Mouse (Mus musculus) thymus, postnatal 10 days (tissue): ENCODE measurements at regions not wholly inside any gene's neighbourhood (a gene's known extent, or its start where the extent isn't known, plus 50 kb on each side); places are given as distances from the start of the nearest gene placed in this dataset.
A peak's percentile ranks its signal among the peaks of the same experiment; 100 is the strongest.

Source experiments
- DNase-seq, 2 experiments: peaks; one replicate each; pipeline ENCODE4 v3.0.0; 2021; ENCODE audit warnings: low spot score in 2 of 2

DNA sequence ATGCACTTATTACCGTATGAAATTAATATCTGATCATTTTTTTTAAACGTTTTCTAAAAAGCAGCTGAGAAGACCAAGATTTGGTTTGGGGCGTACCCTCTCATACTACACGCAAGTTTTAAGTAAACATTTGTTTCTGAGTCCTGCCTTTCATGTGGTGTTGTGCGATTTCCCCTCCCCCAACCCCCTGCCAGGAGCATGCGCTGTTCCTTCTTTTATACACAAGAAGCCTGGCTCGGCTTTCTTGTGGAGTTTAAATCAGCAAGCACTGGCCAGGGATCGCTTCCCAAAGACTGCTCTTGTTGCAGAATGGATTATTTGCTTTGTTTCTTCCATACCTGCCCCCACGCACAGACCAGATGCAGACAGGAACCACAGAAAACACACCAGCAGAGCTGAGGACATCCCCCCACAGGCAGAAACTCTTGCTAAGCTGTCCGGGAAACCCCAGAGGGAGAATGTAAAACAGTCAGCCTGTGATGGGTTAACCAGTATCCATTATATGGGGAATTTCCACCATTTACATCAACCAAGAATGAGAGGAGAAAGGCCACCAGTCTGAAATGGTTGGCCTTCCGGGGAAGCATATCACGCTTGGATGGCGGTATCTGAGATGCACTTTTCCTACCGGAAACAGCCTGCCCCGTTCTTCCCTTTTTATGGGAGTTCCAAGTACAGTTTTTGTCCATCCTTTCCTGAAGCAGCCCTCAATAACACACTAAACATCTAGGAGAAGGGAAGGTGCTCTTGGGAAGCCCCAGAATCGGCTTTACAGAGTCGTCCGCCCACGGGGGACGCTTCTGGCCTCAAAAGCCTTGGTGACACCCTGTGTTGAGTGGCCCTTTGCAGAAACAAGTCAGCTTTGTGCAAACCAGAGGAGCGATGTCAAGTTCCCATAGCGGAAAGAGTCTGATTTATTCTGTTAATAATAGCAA, 91.3 kb downstream of the Tomm20 start:
- DNase-seq, result peak; percentile 55 to 58

DNA sequence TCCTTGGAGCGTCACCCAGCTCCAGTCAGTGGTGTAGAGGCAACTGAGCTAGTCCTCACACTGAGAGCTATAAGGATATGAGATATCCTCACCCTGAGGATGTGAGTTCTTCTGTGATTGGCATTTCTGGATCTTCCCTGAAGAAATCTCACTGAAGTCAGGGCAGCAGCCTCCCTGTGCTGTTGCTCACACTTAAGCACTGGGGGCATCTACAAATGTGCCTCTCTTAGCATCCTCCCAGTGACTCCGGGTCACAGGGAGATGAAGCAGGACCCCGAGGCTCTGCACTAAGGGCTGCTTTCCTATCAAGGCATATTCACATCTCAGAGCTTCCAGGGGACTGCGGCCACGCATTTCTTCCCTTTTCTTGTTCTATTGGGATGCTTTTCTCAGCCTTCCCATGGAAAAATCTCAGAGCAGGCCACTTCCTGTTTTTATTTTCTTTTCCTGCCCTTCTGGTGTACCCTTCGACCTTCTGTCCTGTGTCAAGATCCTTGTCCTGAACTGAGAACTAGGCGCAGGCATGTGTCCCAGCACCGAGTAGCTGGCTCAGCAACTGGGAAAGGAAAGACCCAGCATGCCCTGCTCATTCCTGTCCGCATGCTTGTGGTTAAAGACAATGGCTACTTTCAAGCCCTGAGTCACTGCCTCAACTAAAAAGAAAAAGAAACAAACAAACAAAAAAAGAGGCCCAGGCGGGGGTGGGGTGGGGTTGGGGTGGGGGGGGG, 92.8 kb downstream of the Tomm20 start:
- no peak for DNase-seq

DNA sequence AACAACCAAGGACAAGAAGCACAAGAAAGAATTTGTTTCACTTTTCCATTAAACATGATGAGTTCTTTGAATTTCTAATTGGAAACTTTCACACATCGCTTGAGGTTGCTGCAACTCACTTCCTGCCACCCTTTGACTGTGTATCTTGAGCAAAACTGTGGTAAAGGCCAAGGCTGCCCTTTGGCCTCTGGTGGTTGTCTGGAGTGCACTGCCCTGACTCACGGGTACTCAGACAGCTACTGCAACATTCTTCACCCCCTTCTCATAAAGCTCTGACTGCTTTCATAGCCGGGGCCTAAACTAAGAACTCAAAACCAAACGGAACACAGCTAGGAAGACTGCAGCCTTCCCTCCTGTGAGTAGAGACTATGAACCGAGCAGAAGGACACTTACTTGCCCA, 93.5 kb downstream of the Tomm20 start:
- DNase-seq, result no peak

DNA sequence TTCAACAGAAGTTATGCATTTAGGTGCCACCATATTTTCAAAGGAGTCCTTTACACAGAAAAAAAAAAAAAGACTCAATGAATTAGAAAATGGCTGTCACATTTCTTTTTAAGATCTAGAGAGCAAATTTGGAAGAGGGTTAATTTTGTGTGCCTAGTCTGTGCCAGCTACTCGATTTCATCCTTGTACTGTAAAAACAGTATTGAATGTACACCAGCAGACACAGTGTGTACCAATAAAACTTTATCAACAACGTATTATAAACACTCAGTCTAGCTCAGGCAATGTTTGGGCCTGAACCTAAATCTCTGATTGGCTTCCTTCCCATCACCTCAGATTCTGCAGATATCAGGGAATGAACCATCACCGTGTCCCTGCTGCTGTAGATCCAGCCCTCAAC, 93.9 kb downstream of the Tomm20 start:
- no peak for DNase-seq

DNA sequence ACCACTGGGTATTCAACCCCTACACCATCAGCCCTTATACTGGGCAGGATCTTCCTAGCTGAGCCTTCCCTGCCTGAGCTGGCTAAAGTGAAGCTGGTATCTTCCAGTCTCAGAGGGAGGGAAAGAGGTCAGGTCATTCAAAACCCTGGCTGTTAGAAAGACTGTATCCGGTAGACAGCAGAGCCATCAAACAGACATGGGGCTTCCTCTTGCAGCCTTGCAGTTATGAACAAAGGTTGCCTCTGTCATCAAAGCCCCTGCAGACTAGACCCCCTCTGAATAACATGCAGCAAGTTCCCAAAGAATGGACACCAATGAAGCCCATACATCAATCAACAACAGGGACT, 95.5 kb downstream of the Tomm20 start:
- no peak for DNase-seq

DNA sequence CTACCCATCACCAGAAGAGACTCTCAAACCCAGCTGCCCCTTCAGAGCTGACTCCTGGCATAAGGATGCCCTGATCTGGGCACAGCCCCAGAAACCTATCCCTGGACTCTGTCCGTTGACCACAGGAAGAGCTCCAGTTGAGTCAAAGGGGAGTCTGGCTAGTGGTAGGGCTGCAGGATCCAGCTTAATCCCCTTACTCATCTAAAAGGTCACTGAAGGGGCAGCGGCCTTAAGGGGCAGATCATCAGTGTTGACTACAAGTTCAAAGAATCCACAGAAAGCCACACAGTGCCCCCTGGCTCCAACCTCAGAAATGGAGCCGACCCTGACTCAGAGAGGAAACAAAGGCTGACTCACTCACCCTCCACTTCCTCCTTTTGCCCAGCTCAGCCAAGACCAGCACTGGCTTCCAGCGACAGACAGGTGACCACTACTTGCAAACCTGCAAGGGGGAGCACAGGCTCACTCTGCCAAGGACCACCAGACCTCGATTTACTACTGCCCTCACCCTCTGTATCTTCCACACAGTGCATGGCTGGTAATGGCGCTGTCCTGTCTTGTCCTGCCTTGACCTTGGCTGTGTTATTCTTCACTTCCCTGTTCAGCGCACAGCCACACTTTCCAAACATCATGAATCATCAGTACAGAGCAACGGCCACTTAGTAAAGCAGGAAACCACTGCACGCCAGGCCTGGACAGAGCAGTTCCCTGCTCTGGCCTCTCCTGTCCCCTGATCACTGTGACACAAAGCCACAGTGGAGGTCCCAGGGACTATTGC, 96.0 kb downstream of the Tomm20 start:
- peak in 1 of 2 experiments; percentile 45 for DNase-seq

DNA sequence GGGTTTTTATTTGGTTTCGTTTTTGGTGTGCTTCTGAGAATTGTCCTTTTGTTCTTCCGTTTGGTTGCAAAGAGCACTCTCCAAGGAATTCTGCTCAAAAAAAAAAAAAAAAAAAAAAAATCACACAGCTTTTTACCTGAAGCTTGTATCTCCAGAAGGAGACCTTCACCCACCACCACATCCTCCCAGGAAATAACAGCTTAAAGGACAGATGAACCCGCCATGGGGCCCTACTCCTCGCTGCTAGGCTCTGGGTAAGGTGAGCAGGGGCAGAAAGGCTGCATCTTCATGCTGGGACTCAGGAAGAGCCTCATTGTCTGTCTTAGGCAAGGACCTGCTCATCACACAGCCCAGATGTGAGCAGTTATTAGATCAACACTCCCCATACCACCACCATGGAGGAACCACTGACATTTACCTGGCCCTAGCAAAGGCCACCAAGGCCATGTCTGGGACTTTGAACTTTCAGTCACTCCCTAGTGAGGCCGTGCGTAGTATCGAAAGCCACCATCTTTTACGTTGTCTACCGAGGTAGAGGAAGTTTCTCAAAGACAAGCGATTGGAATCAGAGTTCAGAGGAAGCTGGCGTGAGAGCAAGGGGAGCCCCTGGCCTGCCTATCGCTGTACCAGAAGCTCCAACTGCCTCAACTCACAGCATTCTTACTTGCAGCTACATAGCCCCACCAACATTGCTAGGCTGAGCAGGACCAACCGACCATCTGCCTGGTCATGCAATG, 97.1 kb downstream of the Tomm20 start:
- peak; percentile 55 to 61 for DNase-seq

DNA sequence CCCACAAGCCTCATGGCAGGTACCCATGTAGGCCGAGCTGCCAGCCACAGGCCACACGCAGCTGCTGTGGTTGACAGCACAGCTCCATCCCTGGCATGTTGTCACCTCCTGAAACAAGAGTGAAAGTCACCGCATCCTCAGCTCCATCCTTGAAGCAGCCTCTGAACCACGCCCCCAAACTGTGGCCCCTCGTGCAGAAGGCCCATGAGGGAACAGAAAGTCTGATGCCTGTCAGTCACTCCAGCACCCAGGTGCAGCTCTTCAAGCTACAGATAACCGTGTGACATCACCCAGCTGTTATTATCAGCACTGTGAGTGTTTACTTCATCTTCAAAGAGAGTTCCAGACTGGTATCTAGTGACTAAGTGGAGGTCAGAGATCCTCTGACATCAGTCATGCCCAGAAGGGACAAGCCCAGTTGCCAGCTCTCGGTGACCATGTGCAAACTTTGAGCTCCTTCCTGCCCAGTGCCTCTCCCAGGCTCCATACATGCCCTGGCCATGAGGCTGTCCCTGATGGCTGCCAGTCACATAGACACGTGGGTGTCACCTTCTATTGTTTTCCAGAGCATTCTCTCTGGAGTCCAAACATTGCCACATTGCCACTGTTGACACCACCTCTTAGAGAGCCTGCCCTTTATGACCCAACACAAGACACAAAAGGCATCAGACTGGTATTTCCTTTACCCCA, 97.8 kb downstream of the Tomm20 start:
- DNase-seq, result peak; percentile 92 to 97

DNA sequence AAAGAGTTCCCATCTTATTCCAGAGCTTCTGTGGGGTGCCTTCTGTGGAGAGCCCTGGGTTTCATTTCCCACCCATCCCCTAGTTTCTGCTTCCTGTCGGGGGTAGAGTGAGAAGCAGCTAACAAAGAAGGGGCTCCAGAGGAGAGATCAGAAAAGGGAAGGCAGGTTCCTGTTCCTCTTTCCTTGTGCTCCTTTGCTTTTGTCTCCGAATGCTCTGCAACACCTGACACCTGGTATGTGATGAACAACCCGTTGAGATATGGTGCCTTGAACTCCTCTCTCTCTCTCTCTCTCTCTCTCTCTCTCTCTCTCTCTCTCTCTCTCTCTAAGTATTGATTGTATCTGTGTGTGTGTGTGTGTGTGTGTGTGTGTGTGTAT, 99.5 kb downstream of the Tomm20 start:
- peak in 1 of 2 experiments; percentile 55 for DNase-seq

DNA sequence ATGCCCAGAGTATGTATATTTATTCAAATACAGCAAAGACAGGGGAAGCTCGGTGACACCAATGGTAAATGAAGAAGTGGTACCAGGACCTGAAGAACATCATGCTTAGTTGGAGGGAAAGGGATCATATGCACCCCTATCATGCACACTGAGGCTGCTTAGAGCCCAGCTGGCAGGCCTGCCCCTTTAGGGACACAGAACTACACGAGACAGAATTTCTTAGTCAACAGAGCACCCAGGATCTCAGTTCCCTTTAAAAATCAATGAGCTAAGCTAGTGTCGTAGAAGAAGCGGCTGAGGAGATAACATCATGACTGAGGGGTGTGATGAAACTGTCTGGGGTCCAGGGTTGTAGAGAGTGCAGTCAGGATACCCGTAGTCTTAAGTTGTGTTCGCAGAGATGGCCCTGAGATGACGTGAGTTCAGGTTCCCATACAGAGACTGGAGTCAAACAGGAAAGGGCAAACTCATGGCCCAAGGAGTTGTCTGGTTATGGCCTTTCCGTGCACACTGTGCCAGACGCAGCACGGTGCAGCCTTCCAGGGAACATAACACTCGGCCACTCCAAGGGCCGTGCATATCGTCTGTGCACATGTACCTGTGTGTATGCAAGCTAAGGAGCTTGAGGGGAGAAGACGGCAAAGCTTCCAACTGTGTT, 100.0 kb downstream of the Tomm20 start:
- DNase-seq, result no peak

DNA sequence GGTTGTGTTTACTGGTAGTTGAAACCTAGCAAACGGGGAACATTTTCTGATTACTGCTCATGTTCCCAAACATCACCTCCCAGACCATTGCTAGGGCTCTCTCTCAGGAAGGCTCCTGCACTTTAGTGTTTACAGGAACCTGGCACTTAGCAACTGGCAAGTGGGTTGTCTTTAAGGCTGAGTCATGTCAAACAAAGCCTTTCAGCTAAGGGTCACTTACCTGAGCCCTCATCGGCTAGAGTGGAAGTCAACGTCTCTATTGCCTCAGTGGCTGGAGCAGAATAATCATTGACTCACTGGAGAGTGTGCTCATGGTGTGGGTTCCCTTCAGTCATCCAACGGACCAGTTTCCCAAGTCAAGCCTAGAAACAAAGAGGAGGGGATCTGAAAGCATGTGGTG, 101.0 kb downstream of the Tomm20 start:
- no peak for DNase-seq

DNA sequence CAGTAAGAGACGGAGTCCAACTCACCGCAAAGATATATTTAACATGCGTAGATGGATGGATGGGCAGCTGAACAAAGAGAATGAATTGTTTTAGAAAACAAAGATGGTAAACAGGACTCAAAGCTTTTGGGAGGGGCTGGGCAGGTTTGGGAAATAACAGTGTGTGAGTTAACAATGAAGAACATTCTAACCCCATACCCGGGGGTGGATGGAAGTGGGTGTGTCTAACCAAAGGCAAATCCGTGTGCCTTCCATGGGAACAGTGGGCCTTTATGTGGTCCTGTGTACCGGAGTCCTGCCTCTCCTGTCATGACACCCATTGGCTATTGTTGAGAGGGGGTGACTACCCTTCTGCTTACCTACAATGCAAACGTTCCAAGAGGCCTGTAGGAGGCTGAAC, 104.5 kb downstream of the Tomm20 start:
- DNase-seq, result no peak

DNA sequence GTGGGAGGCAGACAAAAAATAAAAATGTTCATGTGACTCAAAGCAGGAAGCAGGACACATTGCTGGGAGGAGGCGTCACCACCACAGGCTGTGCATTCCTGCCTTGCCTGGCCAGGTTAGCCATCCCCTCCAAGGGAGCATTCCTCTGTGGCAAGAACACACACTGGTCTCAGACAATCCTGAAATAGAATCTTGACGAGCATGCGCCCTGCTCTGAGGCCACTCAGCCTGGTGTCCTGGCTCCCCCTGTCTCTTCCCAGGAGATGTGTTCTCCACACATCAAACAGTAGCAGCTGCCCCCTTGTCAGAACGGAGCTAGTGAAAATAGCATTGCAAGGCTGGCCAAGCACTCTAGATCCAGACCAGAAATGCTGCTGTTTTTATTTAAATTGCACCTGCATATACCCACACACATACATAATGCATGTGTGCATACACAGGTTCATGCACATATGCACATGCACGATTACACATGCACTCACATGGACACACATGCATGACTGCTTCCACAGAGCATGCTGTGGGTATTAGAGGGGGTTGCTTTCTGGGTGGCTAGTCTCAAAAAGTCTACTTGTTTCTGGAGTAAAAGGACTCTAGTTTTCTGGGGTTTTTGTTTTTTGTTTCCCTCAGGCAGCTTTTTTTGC, 105.8 kb downstream of the Tomm20 start:
- DNase-seq, result peak in 1 of 2 experiments; percentile 20

DNA sequence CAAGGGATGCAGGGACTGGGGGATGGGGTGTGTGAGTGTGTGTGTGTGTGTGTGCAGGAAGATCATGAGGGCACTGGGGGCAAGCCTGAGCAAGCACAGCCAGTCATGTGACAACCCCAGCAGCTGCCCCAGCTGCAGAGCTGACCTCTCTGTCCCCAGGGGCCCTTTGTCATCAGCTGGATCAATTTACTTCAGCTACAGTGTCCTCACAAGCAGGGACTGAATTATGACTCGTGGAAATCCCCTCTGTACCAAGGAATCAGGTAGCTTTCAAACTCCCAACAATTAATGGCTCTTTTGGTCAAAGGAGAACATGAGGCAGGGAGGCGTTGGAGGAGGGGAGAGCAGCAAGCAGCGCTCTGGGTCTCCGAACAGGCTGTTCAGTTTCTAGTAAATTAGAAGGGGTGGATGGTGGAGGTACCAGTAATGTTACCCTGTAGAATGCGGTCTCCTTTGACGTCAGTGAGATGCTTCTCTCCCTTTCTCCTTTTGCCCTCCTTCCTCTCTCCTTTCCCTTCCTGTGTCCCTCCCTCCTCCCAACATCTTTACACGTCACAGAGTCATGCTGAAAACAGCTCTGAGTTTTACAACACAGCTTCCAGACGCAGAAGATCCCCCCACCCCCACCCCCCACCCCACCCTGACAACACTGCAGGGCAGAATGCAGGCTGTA, 106.5 kb downstream of the Tomm20 start:
- DNase-seq, result no peak

DNA sequence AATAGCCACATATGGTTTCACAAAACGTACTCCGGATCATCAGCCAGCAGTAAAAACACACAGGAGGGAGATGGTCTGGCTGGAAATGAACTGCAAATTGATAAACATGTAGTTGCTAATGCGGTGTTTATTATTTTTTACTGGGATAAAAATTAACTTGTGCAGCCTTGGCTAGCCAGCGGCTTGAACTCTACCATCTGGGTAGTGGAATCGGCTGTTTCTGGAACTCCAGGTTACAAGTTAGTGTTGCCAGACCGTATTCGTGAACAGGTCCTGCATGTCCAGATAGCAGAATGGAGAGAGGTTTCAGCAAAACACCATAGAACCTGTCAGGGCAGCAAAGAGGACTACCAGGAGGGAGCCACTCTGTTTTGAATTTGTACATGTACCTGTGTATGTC, 107.4 kb downstream of the Tomm20 start:
- DNase-seq, result no peak

DNA sequence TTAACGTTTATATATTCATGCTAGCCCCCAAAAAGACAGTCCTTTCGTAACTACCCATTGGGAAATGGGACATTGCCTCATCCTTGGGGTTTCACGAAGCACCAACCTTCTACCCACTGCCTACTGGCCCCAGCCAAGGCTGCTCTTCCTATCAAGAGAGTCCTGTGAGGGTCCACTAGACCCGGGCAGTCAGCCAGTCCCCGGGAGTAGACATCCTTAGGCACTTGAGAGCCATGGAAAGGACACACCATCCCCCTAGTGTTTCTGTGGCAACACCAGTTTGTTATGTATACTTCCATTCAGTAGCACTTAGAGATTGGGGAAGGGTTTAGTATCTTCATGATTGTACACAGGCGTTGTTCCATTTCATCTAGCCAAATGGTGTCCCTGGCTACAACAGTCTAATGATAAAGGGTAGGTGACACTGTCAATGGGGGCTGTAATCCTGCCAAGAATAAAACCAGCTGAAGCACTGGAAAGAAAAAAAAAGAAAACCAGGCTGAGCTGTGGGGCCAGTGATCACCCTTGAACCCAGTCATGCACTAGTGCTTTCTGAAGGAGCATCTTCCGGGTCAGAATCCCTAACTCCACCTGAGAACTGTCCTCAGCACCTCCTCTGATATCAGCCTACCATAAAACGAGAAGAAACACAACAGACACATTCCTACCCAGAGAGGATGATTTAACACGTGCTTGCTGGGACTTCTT, 108.2 kb downstream of the Tomm20 start:
- no peak for DNase-seq

DNA sequence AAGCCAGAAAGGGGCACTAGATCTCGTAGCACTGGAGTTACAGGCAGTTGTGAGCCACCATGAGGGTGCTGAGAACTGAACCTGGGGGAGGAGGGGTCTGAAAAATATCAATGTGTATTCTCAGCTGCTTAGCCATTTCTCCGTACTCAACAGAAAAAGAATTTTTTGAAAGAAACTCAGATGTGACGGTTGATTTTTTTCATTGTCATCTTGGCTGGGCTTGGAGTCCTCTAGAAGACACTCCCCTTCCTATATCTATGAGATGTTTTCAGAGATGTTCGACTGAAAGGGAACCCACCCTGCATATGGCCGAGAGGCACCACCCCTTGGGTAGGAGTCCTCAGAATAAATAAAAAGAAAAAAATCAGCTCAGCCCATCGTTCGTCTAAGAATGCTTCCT, 110.1 kb downstream of the Tomm20 start:
- no peak for DNase-seq

DNA sequence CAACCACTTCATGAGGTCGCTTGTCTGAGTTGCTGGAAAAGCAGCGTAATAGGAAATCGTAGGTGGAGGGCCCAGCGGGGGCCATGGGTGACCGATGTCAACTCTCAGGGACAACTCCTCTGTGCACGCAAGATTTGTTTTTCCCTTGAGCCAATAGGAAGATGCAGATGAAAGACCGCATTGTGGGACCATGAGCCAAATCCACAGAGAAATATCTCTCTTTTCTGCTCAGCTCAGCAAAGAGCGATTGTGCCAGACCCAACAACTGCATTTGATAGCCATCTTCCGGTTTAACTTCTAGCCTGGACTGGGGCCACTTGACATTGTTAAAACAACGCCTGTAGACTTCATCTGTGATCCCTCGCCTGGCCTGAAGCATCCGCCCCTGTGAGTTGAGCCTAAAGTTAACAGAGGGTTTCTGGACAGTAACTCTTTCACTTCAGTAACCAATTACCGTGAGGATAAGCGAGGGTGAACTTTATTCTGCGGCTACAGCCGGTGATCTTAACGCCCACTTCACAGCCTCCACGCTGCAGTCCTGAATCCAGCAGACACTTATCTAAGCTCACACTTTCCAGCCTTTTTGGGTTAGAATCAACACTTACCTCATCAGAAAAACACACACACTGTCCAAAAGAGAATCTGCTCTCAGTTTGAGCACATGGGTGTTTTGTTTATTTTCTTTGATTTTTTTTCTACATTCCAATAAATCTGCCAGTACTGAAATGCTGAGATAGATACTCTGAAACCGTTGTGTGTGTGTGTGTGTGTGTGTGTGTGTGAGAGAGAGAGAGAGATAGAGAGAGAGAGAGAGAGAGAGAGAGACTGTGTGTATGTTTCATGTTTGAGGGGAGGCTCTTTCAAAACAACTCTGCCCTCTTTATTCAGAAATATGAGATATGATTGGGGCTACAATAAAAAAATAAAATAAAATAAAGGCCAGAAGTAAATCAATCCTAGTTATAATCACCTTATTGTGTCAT, 111.9 kb downstream of the Tomm20 start:
- no peak for DNase-seq
